Mouse (Mus musculus): ENCODE data around the gene Sspn.

Gene Sspn

GRCm38 (mm10) chr6:145972836-145973235 is 41.4 kb downstream of the Sspn start:
- peak; percentile 57 for DNase-seq (ENCODE audit: extremely low read depth, insufficient read length, low spot score)

- no peak for DNase-seq (ENCODE audit: extremely low read depth, insufficient read length, low spot score)
Measured at GRCm38 (mm10) chr6:145973356-145973755, 41.9 kb downstream of the Sspn start.

- no peak for DNase-seq (ENCODE audit: extremely low read depth, insufficient read length, low spot score)
Measured at GRCm38 (mm10) chr6:145974766-145975165, 43.3 kb downstream of the Sspn start.

DNA sequence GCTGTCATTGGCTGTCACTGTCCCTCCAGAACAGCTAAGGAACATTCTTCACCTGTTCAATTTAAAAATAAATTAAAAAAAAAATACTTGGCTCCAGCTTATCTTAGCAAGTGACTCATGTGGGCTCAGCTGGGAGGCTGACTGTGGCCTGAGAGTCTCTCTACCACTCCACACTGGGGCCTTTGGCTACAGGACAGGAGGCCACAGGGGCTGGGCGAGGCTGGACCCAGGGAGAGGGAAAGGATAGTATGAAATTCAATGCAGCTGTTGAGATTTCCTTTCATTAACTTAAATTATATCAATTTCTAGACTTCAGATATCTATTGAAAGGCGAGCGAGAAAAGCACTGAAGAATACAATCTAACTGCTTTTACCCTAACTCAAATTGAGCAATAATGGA is 45.9 kb downstream of the Sspn start:
- peak; percentile 63 for DNase-seq (ENCODE audit: extremely low read depth, insufficient read length, low spot score)

GRCm38 (mm10) chr6:145977771-145978450 is 46.5 kb downstream of the Sspn start:
- peak; percentile 76 for DNase-seq (ENCODE audit: extremely low read depth, insufficient read length, low spot score)

- no peak for DNase-seq (ENCODE audit: extremely low read depth, insufficient read length, low spot score)
Measured at GRCm38 (mm10) chr6:145981074-145981473, 49.6 kb downstream of the Sspn start.

GRCm38 (mm10) chr6:145982335-145982734 is 50.9 kb downstream of the Sspn start:
- no peak for DNase-seq (ENCODE audit: extremely low read depth, insufficient read length, low spot score)

DNA sequence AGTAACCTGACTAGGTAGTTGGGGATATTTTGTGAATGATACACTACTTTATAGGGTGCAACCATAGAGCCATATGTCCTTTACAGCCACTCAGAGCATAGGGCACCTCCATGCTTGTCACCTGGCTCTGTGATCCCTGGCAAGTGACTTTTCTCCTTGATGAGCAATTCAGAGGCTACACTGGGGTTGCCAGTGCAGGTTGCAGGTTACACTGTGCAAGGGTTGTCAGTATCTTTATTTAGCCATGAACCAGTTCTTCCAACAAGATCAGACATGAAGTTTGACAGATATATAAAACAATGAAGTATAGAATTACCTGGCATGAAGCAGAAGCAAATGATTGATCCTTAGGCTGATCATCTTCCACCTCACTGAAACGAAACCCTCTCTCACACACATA is 59.1 kb downstream of the Sspn start:
- no peak for DNase-seq (ENCODE audit: extremely low read depth, insufficient read length, low spot score)

GRCm38 (mm10) chr6:145992526-145992925 is 61.1 kb downstream of the Sspn start:
- no peak for DNase-seq (ENCODE audit: extremely low read depth, insufficient read length, low spot score)

- DNase-seq (ENCODE audit: extremely low read depth, insufficient read length, low spot score) = no peak
Measured at GRCm38 (mm10) chr6:145992985-145993384, 61.5 kb downstream of the Sspn start.

GRCm38 (mm10) chr6:145998314-145999007 is 67.0 kb downstream of the Sspn start:
- DNase-seq (ENCODE audit: extremely low read depth, insufficient read length, low spot score) = peak; percentile 86

DNA sequence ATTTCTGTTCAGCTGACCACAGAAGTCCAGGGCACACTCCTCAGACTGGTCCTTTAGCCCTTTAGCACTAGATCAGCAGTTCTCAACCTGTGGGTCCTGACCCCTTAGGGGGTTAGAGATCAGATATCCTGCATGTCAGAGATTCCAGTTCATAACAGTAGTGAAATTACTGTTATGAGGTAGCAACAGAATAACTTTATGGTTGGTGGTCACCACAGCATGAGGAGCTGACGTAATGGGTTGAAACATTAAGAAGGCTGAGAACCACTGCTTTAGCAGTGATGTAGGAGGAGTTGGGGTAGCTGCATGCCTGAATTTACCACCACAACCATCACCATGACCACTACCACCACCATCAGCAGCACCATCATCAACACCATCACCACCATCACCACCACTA is 69.3 kb downstream of the Sspn start:
- no peak for DNase-seq (ENCODE audit: extremely low read depth, insufficient read length, low spot score)

- DNase-seq (ENCODE audit: extremely low read depth, insufficient read length, low spot score) = peak; percentile 64
Measured at GRCm38 (mm10) chr6:146001396-146002191, 70.2 kb downstream of the Sspn start.

- DNase-seq (ENCODE audit: extremely low read depth, insufficient read length, low spot score) = no peak
Measured at GRCm38 (mm10) chr6:146004174-146004601, 72.7 kb downstream of the Sspn start.

DNA sequence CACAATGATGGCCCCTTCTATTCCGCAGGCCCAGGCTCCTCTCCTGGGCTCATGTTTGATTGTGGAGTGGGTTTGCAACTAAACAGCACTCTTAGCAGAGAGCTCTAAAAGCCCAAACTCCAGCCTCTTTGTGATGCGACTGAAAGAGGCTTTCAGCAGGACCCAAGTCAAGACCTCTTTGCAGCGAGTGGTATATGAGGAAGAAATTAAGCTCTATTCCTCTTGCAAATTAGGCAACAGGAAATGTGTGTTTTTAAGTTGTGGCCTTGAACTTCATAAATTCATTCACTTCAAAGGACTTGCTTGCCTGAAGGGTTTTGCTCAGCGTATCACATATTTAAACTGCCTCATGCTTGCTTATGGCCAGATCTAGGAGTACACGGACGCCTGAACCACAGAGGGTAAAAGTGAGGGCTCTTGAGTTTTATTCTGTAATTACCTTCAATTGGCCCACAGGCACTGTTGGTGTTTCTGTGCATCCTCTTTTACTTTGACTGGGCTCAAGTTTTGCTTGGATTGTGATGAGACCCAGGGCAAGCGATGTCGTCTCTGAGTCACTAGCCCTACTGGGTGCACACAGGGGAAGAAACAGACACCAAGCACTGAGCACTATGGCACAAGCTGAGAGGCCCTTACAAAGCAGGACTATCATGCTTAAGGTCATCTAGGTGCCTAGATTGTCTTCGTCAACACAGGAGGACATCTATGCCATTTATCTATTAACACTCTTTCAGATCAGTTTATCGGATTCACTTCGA is 73.9 kb downstream of the Sspn start:
- DNase-seq (ENCODE audit: extremely low read depth, insufficient read length, low spot score) = no peak

GRCm38 (mm10) chr6:146005935-146006564 is 74.6 kb downstream of the Sspn start:
- DNase-seq (ENCODE audit: extremely low read depth, insufficient read length, low spot score) = no peak

- no peak for DNase-seq (ENCODE audit: extremely low read depth, insufficient read length, low spot score)
Measured at GRCm38 (mm10) chr6:146006753-146007152, 75.3 kb downstream of the Sspn start.

DNA sequence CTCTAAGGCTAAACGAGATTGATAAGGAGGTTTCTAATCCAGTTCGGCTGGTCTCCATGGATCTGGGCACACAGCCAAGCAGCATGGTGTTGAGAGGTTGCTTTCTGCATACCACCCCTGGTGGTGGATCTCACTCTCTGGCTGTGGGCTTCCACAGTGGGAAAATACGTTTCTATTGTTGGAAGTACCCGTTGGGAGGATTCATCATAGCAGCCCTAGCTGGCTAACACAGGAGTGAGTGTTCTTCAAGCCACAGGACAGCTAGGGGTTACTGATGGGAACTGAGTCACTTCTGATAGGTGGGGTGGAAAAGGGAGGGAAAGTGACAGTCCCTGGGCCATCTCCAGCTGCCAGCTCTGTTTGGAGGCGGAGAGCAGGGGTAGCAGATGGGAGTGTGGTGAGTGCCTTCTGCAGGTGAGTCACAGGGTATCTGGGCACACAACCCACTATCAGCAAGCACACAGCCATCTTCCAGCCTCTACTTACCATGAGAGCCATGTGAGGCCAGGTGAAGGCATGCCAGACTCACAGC is 77.1 kb downstream of the Sspn start:
- DNase-seq (ENCODE audit: extremely low read depth, insufficient read length, low spot score) = peak; percentile 73

- peak; percentile 63 for DNase-seq (ENCODE audit: extremely low read depth, insufficient read length, low spot score)
Measured at GRCm38 (mm10) chr6:146009163-146009915, 77.9 kb downstream of the Sspn start.

All from 3134 (cell line).